Mouse (Mus musculus): ENCODE measurements around the gene Cdon. TPM values are rescaled to one million over a fixed set of nuclear protein-coding genes. Genes with fewer than 3 reads are reported as not detected.

Gene Cdon
- polyA plus RNA-seq, 1 experiment: 31.1 TPM

GRCm38 (mm10) chr9:35556494-35557102 lies 135.7 kb downstream of the Cdon start:
- Histone ChIP-seq H3K27ac (ENCODE audit: insufficient read depth, low read length) (no peak overlapping the region), H3K9me3 (replicated peaks; ENCODE audit: control insufficient read depth, insufficient read depth, low read length, poor library complexity, severe bottlenecking) (no peaks in the 10 kb centered on the region), H3K9ac (ENCODE audit: low read depth, poor library complexity, severe bottlenecking) (no peak overlapping the region), H3K4me1 (ENCODE audit: control insufficient read depth, insufficient read depth, low read length) (no peaks in the 10 kb centered on the region), H3K4me3 (ENCODE audit: low read depth, low read length) (no peak overlapping the region), H3K27me3 (ENCODE audit: control insufficient read depth, insufficient read depth, low read length, poor library complexity, severe bottlenecking) (peaks cover 4% of the 10 kb centered on the region; the same call in 1 of the 2 replicates), H3K36me3 (ENCODE audit: control insufficient read depth, insufficient read depth, low read length, poor library complexity, severe bottlenecking) (peaks cover 11% of the 10 kb centered on the region)
- TF ChIP-seq POLR2A (IDR thresholded peaks at IDR 0.05; ENCODE audit: insufficient read depth, low read length) (no peak), EP300 (IDR thresholded peaks at IDR 0.05; ENCODE audit: insufficient read depth, low read depth, low read length) (no peak), CTCF (IDR thresholded peaks at IDR 0.05; ENCODE audit: low read depth, low read length) (no peak)

Other genes starting within 250 kb of the Cdon start
- 41.1 and 41.4 TPM in 2 replicates for gene Dcps, start 245.1 kb upstream of the Cdon start, polyA plus RNA-seq (2011; ENCODE audit: insufficient read depth, insufficient read length, low read depth, missing spikeins)
- 96.9 and 100 TPM in 2 replicates for gene Srpr, start 221.0 kb upstream of the Cdon start, polyA plus RNA-seq (2011; ENCODE audit: insufficient read depth, insufficient read length, low read depth, missing spikeins)
- 10.8 and 11.8 TPM in 2 replicates for gene Tirap, start 220.8 kb upstream of the Cdon start, polyA plus RNA-seq (2011; ENCODE audit: insufficient read depth, insufficient read length, low read depth, missing spikeins)
- 34.7 and 36.6 TPM in 2 replicates for gene Foxred1, start 210.1 kb upstream of the Cdon start, polyA plus RNA-seq (2011; ENCODE audit: insufficient read depth, insufficient read length, low read depth, missing spikeins)
- 32.1 and 34.5 TPM in 2 replicates for gene Fam118b, start 153.3 kb upstream of the Cdon start, polyA plus RNA-seq (2011; ENCODE audit: insufficient read depth, insufficient read length, low read depth, missing spikeins)
- 21.4 and 26.0 TPM in 2 replicates for gene Rpusd4, start 153.3 kb upstream of the Cdon start, polyA plus RNA-seq (2011; ENCODE audit: insufficient read depth, insufficient read length, low read depth, missing spikeins)
- gene Gm1113, start 97.1 kb downstream of the Cdon start, polyA plus RNA-seq (2011; ENCODE audit: insufficient read depth, insufficient read length, low read depth, missing spikeins): not detected in 2 replicates
- gene Ddx25, start 137.4 kb downstream of the Cdon start, polyA plus RNA-seq (2011; ENCODE audit: insufficient read depth, insufficient read length, low read depth, missing spikeins): 2.2 and 2.4 TPM in 2 replicates
- 16.3 and 20.3 TPM in 2 replicates for gene Pus3, start 137.5 kb downstream of the Cdon start, polyA plus RNA-seq (2011; ENCODE audit: insufficient read depth, insufficient read length, low read depth, missing spikeins)
- 1.7 TPM in 2 replicates for gene Pate2, start 149.2 kb downstream of the Cdon start, polyA plus RNA-seq (2011; ENCODE audit: insufficient read depth, insufficient read length, low read depth, missing spikeins)
- 26.1 and 29.5 TPM in 2 replicates for gene Hyls1, start 149.3 kb downstream of the Cdon start, polyA plus RNA-seq (2011; ENCODE audit: insufficient read depth, insufficient read length, low read depth, missing spikeins)
- not detected in 2 replicates for gene Pate4, start 190.8 kb downstream of the Cdon start, polyA plus RNA-seq (2011; ENCODE audit: insufficient read depth, insufficient read length, low read depth, missing spikeins)
- not detected in 2 replicates for gene Pate3, start 227.1 kb downstream of the Cdon start, polyA plus RNA-seq (2011; ENCODE audit: insufficient read depth, insufficient read length, low read depth, missing spikeins)

Measured in ES-Bruce4 (cell line).